Mouse (Mus musculus): ENCODE data around the gene Prr14. TPM values are rescaled to one million over a fixed set of nuclear protein-coding genes. Genes with fewer than 3 reads are reported as not detected.
"Not testable (repeated sequence)": the region's sequence is repeated elsewhere in the genome, so short reads cannot be mapped to it uniquely, and the experiment has no call there.

Gene Prr14
- total RNA-seq, 4 experiments from 2014 or later: 25.6 to 27.9 (median 27.3) TPM

GRCm38 (mm10) chr7:127471646-127472010 lies 12.2 kb downstream of the Prr14 start:
- DNase-seq (ENCODE audit: low spot score): no peak

GRCm38 (mm10) chr7:127472060-127472459 lies 12.6 kb downstream of the Prr14 start:
- DNase-seq (ENCODE audit: low spot score): no peak

DNA sequence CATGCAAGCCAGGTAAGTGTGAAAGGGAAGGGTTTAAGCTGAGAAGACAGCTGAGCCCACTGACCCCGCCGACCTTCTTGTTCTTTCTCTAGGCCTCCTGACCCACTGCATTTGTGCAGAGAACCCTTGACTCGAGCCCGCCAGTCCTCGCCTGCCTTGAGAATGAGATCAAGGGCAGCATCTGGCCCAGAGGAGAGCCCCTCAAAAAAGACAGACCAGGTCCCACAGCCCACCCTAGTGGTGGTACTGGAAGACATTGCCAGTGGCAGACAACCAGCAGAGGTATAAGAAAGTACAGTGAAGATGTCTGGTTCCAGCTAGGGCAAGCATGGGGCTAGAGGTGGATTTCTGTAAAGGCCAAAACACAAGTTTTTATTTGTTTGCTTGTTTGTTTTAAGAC lies 14.3 kb downstream of the Prr14 start:
- no peak for DNase-seq (ENCODE audit: low spot score)

DNA sequence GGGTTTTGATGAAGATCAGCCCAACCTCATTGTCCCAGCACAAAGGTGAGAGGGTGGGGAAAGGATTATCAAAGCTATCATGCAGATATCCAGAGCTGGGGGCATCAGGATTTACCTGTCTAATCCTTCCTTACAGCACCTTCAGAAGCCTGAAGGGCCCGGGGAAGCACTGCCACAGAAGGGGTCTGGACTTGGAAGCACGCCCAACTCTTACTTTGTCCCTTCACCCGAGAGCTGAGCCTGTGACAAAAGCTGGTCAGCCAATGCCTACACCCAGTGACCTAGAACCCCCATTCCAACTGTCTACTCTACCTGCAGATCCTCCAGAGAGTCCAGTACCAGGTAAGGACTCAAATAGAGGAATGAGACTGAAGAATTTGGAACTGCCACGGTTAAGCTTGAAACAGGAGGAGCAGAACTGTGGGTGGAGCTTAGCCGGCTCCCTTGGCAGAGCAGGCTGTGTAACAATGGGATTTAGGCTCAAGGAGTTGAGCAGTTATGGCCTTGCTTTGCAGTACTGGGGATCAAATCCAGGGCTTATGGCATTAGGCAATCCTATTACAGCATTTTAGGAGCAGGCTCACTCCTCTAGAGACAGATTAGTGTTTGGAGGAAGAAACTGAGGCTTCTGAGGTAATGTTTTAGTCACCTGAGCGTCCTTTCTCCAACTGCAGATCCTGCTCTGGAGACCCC lies 15.1 kb downstream of the Prr14 start:
- DNase-seq (ENCODE audit: low spot score): no peak

DNA sequence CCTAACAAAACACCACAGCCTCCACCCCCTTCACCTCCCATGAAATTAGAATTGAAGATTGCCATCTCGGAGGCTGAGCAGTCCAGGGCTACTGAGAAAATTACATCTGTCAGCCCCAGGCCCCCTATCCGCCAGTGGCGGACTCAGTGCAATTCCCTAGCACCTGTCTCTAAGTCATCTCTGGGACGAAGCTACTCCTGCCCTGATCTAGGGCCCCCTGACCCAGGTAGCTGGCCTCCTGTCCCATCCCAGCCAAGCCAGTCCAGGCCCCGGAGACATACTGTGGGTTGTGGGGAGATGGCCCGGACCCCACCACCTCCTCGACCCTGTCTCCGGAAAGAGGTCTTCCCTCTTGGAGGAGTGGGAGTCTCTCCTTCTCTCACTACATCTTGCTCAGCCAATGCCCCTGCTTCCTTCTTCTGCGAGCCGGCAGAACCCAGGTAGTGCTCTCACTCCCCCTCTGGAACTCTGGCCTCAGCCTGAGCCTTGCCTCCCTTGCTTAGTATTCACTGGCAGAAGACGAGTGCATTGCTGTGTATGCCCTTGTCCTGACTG lies 15.9 kb downstream of the Prr14 start:
- no peak for DNase-seq (ENCODE audit: low spot score)

DNA sequence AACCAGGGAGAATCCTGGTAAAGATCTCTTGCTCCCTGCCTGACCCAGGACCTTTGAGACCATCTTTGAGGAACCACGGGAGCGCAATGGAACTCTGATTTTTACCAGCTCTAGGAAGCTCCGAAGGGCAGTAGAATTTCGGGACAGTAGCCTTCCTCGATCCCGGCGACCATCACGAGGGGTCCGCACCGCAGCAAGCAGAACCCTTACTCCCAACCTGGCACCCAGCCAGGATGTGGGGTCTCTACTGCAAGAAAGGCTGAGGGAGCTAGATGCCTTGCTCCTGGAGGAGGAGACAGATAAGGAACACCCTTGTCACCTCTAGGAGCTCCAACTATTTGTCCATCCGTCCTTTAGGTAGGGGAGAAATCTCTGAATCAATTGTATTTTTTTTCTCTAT lies 16.9 kb downstream of the Prr14 start:
- no peak for DNase-seq (ENCODE audit: low spot score)

- DNase-seq (ENCODE audit: low spot score): no peak
Observed at GRCm38 (mm10) chr7:127476855-127477254, 17.4 kb downstream of the Prr14 start.

DNA sequence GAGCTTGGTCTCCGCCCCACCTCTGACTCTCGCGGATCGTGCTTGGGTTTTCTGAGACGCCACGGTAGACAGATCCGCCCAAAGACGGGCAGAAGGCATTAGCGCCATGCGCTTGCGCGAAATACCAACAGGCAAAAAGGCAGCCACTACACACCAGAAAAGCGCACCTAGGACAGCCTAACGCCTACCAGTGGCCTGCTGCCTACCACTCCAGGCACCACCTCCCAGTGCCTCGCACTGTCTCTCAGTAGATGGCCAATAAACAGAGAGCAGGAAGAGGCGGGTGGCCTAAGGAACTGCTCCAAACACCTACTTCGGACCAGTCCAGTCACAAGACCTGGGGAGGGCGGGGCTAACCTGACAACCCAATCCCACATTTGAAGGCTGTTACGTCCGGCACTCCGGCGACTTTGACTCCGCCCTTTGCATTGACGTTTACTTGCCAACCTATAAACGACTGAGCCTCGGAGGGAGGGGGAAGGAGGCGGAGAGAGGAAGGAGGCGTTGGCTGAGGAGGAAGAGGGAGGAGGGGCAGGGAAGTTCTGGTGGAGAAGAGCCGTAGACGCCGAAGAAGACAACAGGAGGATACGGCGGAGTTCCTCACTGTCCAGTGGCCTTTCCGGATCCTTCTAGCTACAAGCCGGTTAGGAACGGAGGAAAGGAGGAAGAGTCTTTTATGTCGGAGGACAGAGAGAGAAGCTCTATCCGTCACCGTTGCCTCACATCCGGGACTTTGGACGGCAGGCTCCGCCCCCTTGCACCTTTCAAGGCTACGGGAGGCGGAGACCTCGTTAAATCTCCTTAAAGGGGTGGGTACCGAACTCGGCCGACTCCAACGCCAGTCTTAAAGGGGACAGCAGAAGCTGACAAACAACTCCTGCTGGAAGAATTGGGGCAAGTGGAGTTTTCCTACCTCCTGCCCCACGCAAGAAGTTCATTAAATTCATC lies 18.6 kb downstream of the Prr14 start:
- peak; percentile 100 for DNase-seq (ENCODE audit: low spot score)

DNA sequence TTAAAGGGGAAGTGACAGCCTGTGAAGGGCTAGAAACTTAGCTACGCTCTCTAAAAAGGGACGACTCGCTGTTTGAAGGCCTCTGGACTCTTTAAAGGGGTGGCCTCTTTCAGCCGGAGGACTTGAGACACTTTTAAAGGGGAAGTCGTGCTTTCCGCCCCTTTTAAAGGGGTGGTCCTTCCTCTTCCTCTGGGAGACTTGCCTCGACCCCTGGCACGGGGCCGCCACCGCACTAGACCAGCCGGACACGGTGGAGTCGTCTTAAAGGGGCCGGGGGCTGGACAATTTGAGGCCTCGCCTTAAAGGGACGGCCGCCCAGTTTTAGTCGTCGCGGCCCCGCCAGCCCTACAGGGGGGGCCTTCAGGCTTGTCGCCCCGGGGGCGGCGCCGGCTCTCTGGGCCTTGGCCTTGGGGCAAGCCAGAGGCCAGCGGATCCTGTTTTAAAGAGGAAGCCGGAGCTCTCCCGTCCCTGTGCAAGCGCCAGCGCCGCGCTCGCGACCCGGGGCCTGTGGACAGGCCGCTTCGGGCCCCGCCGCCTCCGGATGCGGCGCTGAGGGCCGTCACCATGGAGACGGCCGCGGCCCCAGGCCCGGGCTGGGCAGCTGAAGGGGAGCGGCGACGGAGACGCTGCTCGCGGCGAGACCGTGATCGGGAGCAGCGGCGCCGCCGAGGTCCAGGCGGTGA lies 19.4 kb downstream of the Prr14 start, which contains the start of gene Fbrs:
Gene Fbrs, plus strand, starts transcription at position 565 of the 683 bp plus-strand sequence.
- DNase-seq (ENCODE audit: low spot score): peak; percentile 99

DNA sequence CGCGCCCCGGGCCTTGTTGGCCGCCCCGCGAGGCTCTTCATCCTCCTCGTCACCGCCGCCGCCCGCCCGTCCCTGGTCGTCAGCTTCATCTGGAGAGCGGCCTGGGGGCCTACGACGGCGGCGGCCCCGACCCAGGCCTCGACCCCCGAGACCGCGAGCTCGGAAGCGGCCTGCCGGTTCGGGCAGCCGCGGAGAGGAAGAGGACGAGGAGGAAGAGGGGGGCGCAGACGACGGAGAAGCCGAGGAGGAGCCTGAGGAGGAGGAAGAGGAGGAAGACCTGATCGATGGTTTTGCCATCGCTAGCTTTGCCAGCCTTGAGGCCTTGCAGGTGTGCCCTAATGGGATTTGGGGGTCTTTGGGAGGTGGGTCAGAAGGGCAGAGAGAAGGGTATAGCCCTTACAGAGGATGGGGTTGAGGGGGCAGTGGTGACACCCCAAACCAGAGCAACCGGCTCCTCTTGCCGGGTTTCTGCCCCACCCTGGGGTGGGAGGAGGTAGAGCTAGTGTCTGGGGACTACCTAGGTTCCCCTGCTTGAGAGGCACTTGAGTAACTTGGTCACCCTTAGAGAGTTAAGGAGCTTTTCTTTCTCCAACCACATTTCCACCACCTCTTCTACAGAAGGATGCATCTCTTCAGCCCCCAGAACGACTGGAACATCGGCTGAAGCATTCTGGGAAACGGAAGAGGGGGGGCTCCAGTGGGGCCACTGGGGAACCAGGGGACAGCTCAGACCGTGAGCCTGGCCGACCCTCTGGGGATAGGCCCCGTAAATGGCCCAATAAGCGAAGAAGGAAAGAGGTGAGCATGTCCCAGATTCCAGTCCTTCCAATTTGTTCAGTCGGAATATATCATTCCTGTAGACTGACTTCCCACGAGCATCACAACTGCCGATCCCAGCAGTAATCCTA lies 20.2 kb downstream of the Prr14 start:
- peak; percentile 19 for DNase-seq (ENCODE audit: low spot score)

GRCm38 (mm10) chr7:127480321-127480720 lies 20.9 kb downstream of the Prr14 start:
- no peak for DNase-seq (ENCODE audit: low spot score)

DNA sequence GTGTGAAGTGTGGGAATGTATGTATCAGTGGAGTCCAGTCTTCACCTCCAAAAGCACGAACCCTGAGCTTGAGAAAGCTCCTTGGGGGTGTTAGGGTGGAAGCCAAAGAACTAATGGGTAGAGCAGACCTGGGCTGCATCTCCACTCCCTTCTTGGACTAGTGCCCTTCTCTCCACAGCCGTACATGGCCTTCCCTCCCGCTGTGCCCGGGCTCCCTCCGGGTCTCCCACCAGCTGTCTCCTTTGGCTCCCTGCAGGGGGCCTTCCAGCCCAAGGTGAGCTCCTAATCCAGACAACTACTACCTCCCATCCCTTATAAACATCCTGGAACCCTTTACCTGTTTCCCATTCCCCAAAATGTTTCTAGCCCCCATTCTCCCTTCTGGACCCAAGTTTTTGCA lies 26.0 kb downstream of the Prr14 start:
- no peak for DNase-seq (ENCODE audit: low spot score)

GRCm38 (mm10) chr7:127488364-127488763 lies 29.0 kb downstream of the Prr14 start:
- not testable (repeated sequence) for DNase-seq (ENCODE audit: low spot score)

GRCm38 (mm10) chr7:127489982-127490381 lies 30.6 kb downstream of the Prr14 start:
- no peak for DNase-seq (ENCODE audit: low spot score)

DNA sequence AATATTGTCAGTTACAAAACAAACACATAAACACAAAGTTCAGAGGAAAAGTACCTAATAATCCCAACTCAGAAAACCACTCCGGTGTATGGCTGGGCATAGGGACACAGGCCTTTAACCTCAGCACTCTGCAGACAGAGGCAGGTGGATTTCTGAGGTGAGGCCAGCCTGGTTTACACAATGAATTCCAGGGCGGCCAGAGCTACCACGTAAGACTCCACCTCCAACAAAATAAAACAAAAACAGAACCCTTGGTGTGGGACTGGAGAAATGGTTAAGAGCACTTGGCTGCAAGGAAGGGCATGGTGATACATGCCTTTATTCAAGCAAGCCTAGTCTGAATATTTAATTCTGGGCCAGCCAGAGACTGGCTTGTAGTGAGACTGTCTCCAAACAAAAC lies 32.4 kb downstream of the Prr14 start:
- DNase-seq (ENCODE audit: low spot score): no peak

- DNase-seq (ENCODE audit: low spot score): no peak
Observed at GRCm38 (mm10) chr7:127494648-127495047, 35.2 kb downstream of the Prr14 start.

GRCm38 (mm10) chr7:127497382-127497781 lies 38.0 kb downstream of the Prr14 start:
- no peak for DNase-seq (ENCODE audit: low spot score)

DNA sequence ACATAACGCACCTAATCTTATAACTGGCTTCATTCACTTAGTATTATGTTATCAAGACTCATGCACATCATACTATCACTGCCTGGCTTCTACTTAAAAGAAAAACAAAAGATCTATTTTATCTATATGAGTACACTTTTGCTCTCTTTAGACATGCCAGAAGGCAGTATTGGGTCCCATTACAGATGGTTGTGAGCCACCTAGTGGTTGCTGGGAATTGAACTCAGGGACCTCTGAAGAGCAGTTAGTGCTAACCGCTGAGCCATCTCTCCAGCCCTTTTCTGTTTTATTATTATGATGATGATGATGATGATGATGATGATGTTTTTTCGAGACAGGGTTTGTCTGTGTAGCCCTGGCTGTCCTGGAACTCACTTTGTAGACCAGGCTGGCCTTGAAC lies 39.0 kb downstream of the Prr14 start:
- peak; percentile 44 for DNase-seq (ENCODE audit: low spot score)

DNA sequence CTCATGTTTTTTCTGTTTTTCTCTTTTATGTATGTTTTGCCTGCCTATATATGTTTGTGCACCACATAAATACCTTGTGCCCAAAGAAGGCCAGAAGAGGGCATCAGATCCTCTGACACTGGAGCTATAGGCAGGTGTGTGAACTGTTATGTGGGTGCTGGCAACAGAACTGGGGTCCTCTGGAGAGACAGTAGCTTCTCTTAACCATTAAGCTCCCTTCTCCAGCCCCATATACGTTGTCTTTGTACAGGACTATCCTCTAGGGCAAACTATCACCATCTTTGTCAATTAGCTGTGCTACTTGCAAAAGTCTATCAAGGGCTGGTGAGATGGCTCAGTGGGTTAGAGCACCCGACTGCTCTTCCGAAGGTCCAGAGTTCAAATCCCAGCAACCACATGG lies 48.9 kb downstream of the Prr14 start:
- DNase-seq (ENCODE audit: low spot score): no peak

- not testable (repeated sequence) for DNase-seq (ENCODE audit: low spot score)
Observed at GRCm38 (mm10) chr7:127509830-127510229, 50.4 kb downstream of the Prr14 start.

GRCm38 (mm10) chr7:127511241-127511640 lies 51.8 kb downstream of the Prr14 start:
- DNase-seq (ENCODE audit: low spot score): no peak

All from heart, adult 8-10 months (tissue).